In the genomic region with DNA sequence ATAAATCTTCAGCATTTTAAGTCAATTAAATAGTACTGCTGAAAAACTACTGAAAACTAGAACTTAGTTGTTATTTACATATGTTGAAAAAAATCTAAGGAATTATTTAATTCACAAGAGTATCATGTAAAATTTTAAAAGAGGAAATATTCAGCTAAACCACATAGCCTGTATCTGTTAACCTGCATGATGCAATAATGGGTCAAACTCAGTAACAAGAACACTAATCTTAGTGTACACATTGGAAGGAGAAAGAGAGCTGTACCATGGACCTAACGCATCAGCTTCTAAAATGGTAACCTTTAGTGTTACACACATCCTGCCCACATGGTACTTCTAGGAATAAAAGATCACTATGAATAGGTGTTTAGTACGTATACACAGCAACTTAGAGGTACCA, we compare ENCODE assay signal across 15 mouse cellular contexts. TPM values are rescaled to one million over a fixed set of nuclear protein-coding genes. Genes with fewer than 3 reads are reported as not detected.
"Had no signal": no experiment of that assay in that cellular context is flagged by ENCODE, and none has a peak within 500 bp of the region (broad histone marks: within the 10 kb centered on the region; RNA-seq: fewer than 3 reads in every experiment).

No protein-coding gene starts in this region.

- H3K9ac ChIP-seq: liver, postnatal 0 days; lung, embryonic 14.5 days; midbrain, embryonic 13.5 days; midbrain, embryonic 15.5 days; neural tube, embryonic 12.5 days; stomach, embryonic 15.5 days had no signal

- H3K4me1 ChIP-seq: midbrain, embryonic 13.5 days; midbrain, embryonic 15.5 days; neural tube, embryonic 12.5 days; stomach, embryonic 15.5 days had no signal

- ATAC-seq: liver, postnatal 0 days; midbrain, embryonic 13.5 days; midbrain, embryonic 15.5 days had no signal

- H3K9me3 ChIP-seq: midbrain, embryonic 13.5 days; midbrain, embryonic 15.5 days; neural tube, embryonic 12.5 days; stomach, embryonic 15.5 days had no signal

- DNase-seq: liver, postnatal 0 days; lung, embryonic 14.5 days; lung, postnatal 10 days; lung, postnatal 4 days; right cerebral cortex, postnatal 14 days; thymus, adult 2 months; thymus, postnatal 25 days; thymus, postnatal 4 days had no signal

- H3K27me3 ChIP-seq: midbrain, embryonic 13.5 days; midbrain, embryonic 15.5 days; neural tube, embryonic 12.5 days; stomach, embryonic 15.5 days had no signal

- H3K4me3 ChIP-seq: midbrain, embryonic 13.5 days; midbrain, embryonic 15.5 days; neural tube, embryonic 12.5 days; stomach, embryonic 15.5 days had no signal

- H3K27ac ChIP-seq: midbrain, embryonic 13.5 days; midbrain, embryonic 15.5 days; neural tube, embryonic 12.5 days; stomach, embryonic 15.5 days; stomach, postnatal 0 days had no signal

- H3K4me2 ChIP-seq: lung, embryonic 14.5 days; midbrain, embryonic 11.5 days; midbrain, embryonic 13.5 days; midbrain, embryonic 15.5 days; neural tube, embryonic 12.5 days; stomach, embryonic 15.5 days had no signal

RNA-seq across cellular contexts. Expression of gene 4930550C14Rik, which starts 49.9 kb away (rescaled TPM):
- total RNA-seq: midbrain, postnatal 0 days had no signal
